Mouse (Mus musculus) CH12.LX (cell line): ENCODE measurements at regions not wholly inside any gene's neighbourhood (a gene's known extent, or its start where the extent isn't known, plus 50 kb on each side); places are given as distances from the start of the nearest gene placed in this dataset.

ENCODE experiments used
- DNase-seq: peaks from one replicate; pipeline ENCODE4 v3.0.0-alpha.2; 2013; ENCODE audit errors: extremely low read depth
- H3K27ac ChIP-seq: 2 replicates; pipeline ENCODE4 v1.5.1; 2012; ENCODE audit warnings: low read depth, mild to moderate bottlenecking, control low read depth, moderate library complexity; ENCODE audit not compliant: insufficient read depth
- H3K27me3 ChIP-seq: replicated peaks from 2 replicates; pipeline ENCODE3; 2012; ENCODE audit warnings: inconsistent platforms
- H3K36me3 ChIP-seq, 2 experiments: replicated peaks in 1 of 2; 2 replicates each; pipeline versions ENCODE3 to v1.6.1; 2012; ENCODE audit warnings: inconsistent platforms in 1 of 2, low read length in 1 of 2, mild to moderate bottlenecking in 1 of 2, mixed read lengths in 1 of 2, moderate library complexity in 1 of 2; ENCODE audit not compliant: control insufficient read depth in 1 of 2, insufficient read depth in 1 of 2
- H3K4me1 ChIP-seq, 2 experiments: 2 replicates each; pipeline ENCODE4 v1.6.1; 2012; ENCODE audit warnings: inconsistent platforms in 1 of 2, moderate library complexity in 1 of 2; ENCODE audit not compliant: insufficient read depth in 2 of 2, control insufficient read depth in 1 of 2
- H3K4me2 ChIP-seq: 2 replicates; pipeline ENCODE4 v1.6.1; 2012; ENCODE audit warnings: low read depth, mild to moderate bottlenecking, control low read depth; ENCODE audit not compliant: poor library complexity, insufficient read depth, severe bottlenecking
- H3K4me3 ChIP-seq, 3 experiments: fragments of 150-350 bp in 1 of 3; sonication (generic) in 1 of 3; replicated peaks in 1 of 3; 2 replicates each; pipeline versions ENCODE3 to v1.5.1; 2011 to 2012; ENCODE audit warnings: low read depth in 2 of 3, low read length in 2 of 3, mild to moderate bottlenecking in 2 of 3, moderate library complexity in 2 of 3, control low read depth in 1 of 3, improper control_type of control experiment in 1 of 3, inconsistent platforms in 1 of 3, mixed read lengths in 1 of 3; ENCODE audit not compliant: poor library complexity in 1 of 3
- H3K79me2 ChIP-seq: replicated peaks from 2 replicates; pipeline ENCODE4 v1.6.1; 2012; ENCODE audit warnings: mild to moderate bottlenecking, moderate library complexity; ENCODE audit not compliant: control insufficient read depth, poor library complexity, insufficient read depth, severe bottlenecking; ENCODE audit errors: extremely low read depth
- H3K9ac ChIP-seq: 2 replicates; pipeline ENCODE4 v1.6.1; 2012; ENCODE audit warnings: low read depth, mild to moderate bottlenecking, control low read depth, moderate library complexity; ENCODE audit not compliant: insufficient read depth
- H3K9me3 ChIP-seq: replicated peaks from 2 replicates; pipeline ENCODE3; 2012; ENCODE audit warnings: low read length, inconsistent platforms, mixed read lengths
- BHLHE40 ChIP-seq: IDR thresholded peaks from 2 replicates; pipeline ENCODE4 v1.6.1; 2011; ENCODE audit warnings: mild to moderate bottlenecking, low read depth, low read length, improper control_type of control experiment
- CHD1 ChIP-seq: IDR thresholded peaks from 2 replicates; pipeline ENCODE4 v1.6.1; 2012; ENCODE audit warnings: low read depth, low read length, improper control_type of control experiment, inconsistent platforms
- CHD2 ChIP-seq: IDR thresholded peaks from 2 replicates; pipeline ENCODE4 v1.6.1; 2011; ENCODE audit warnings: low read length, improper control_type of control experiment
- CTCF ChIP-seq, 2 experiments: IDR thresholded peaks in 1 of 2; conservative IDR thresholded peaks in 1 of 2; 2 replicates each; pipeline ENCODE4 v1.5.1; 2011 to 2012; ENCODE audit warnings: low read depth in 2 of 2, low read length in 2 of 2, improper control_type of control experiment in 1 of 2, inconsistent platforms in 1 of 2, mild to moderate bottlenecking in 1 of 2, moderate library complexity in 1 of 2
- E2F4 ChIP-seq: IDR thresholded peaks from 2 replicates; pipeline ENCODE4 v1.6.1; 2011; ENCODE audit warnings: low read depth, low read length, improper control_type of control experiment; ENCODE audit not compliant: insufficient replicate concordance
- GABPA ChIP-seq: IDR thresholded peaks from 2 replicates; pipeline ENCODE4 v1.6.1; 2012; ENCODE audit warnings: low read depth, low read length, improper control_type of control experiment, inconsistent platforms; ENCODE audit not compliant: insufficient replicate concordance
- HCFC1 ChIP-seq: IDR thresholded peaks from 2 replicates; pipeline ENCODE4 v1.6.1; 2012; ENCODE audit warnings: low read depth, mild to moderate bottlenecking, inconsistent platforms, low read length, improper control_type of control experiment
- JUN ChIP-seq: IDR thresholded peaks from 2 replicates; pipeline ENCODE4 v1.6.1; 2011; ENCODE audit warnings: low read depth, mild to moderate bottlenecking, low read length, improper control_type of control experiment, moderate library complexity; ENCODE audit not compliant: insufficient read depth
- JUND ChIP-seq: conservative IDR thresholded peaks from 2 replicates; pipeline ENCODE4 v1.6.1; 2011; ENCODE audit warnings: low read depth, low read length, improper control_type of control experiment
- KAT2A ChIP-seq: IDR thresholded peaks from 2 replicates; pipeline ENCODE4 v1.6.1; 2012; ENCODE audit warnings: low read length, improper control_type of control experiment, inconsistent platforms; ENCODE audit not compliant: insufficient replicate concordance
- MAFK ChIP-seq: IDR thresholded peaks from 2 replicates; pipeline ENCODE4 v1.6.1; 2011; ENCODE audit warnings: low read length, improper control_type of control experiment; ENCODE audit not compliant: insufficient replicate concordance
- MAX ChIP-seq: IDR thresholded peaks from 2 replicates; pipeline ENCODE4 v1.6.1; 2011; ENCODE audit warnings: low read length, improper control_type of control experiment
- MAZ ChIP-seq: IDR thresholded peaks from 2 replicates; pipeline ENCODE4 v1.6.1; 2012; ENCODE audit warnings: low read depth, mild to moderate bottlenecking, inconsistent platforms, low read length, improper control_type of control experiment, moderate library complexity
- MXI1 ChIP-seq: IDR thresholded peaks from 2 replicates; pipeline ENCODE4 v1.6.1; 2011; ENCODE audit warnings: mild to moderate bottlenecking, low read depth, low read length, improper control_type of control experiment
- MYC ChIP-seq: IDR thresholded peaks from 2 replicates; pipeline ENCODE4 v1.6.1; 2011; ENCODE audit warnings: low read depth, mild to moderate bottlenecking, improper control_type of control experiment, low read length
- PAX5 ChIP-seq: IDR thresholded peaks from 2 replicates; pipeline ENCODE4 v1.6.1; 2012; ENCODE audit warnings: low read length, inconsistent platforms, mixed read lengths
- POLR2A ChIP-seq: IDR thresholded peaks from 2 replicates; pipeline ENCODE4 v1.6.1; 2011; ENCODE audit warnings: low read depth, mild to moderate bottlenecking, improper control_type of control experiment, low read length
- SIN3A ChIP-seq: IDR thresholded peaks from 2 replicates; pipeline ENCODE4 v1.6.1; 2012; ENCODE audit warnings: low read length, improper control_type of control experiment, inconsistent platforms
- SMC3 ChIP-seq: IDR thresholded peaks from 2 replicates; pipeline ENCODE4 v1.6.1; 2011; ENCODE audit warnings: low read depth, low read length, improper control_type of control experiment
- TBP ChIP-seq: conservative IDR thresholded peaks from 2 replicates; pipeline ENCODE4 v1.6.1; 2011; ENCODE audit warnings: low read depth, low read length, improper control_type of control experiment
- USF1 ChIP-seq: IDR thresholded peaks from 2 replicates; pipeline ENCODE4 v1.6.1; 2014; ENCODE audit warnings: low read depth, mild to moderate bottlenecking, inconsistent platforms, low read length, improper control_type of control experiment
- USF2 ChIP-seq: conservative IDR thresholded peaks from 2 replicates; pipeline ENCODE4 v1.6.1; 2011; ENCODE audit warnings: low read depth, low read length, improper control_type of control experiment
- ZC3H11A ChIP-seq: IDR thresholded peaks from 2 replicates; pipeline ENCODE4 v1.6.1; 2012; ENCODE audit warnings: low read depth, mild to moderate bottlenecking, inconsistent platforms, low read length, improper control_type of control experiment
- ZNF384 ChIP-seq: IDR thresholded peaks from 2 replicates; pipeline ENCODE4 v1.6.1; 2012; ENCODE audit warnings: low read depth, low read length, improper control_type of control experiment, inconsistent platforms
- dilution Hi-C: fragments of 300-500 bp; cut with MboI; formaldehyde crosslinking; loops from 2 replicates; pipeline ENCODE4 v1.14.3; 2020; ENCODE audit warnings: low sequenced_read_pairs; ENCODE audit not compliant: extremely low pct_unique_long_range_greater_than_20kb, extremely low pct_ligation_motif_present
- in situ Hi-C: fragments of 300-500 bp; cut with MboI; formaldehyde crosslinking; loops from 3 replicates; pipeline ENCODE4 v1.14.3; 2019; ENCODE audit warnings: low sequenced_read_pairs, low pct_ligation_motif_present, low pct_unique_long_range_greater_than_20kb, mixed read lengths

GRCm38 (mm10) chr4:31404840-31405714, 558.8 kb upstream of the Map3k7 start:
- dilution Hi-C loops = no loop called here
- Histone ChIP-seq H3K36me3 (no peaks in the 10 kb centered on the region), H3K9me3 (peaks cover 39% of the 10 kb centered on the region), H3K4me3 (no peak overlapping the region), H3K4me1 (no peaks in the 10 kb centered on the region), H3K27ac (no peak overlapping the region), H3K27me3 (no peaks in the 10 kb centered on the region), H3K79me2 (no peaks in the 10 kb centered on the region), H3K4me2 (no peak overlapping the region), H3K9ac (no peak overlapping the region)
- TF ChIP-seq E2F4 (no peak), SMC3 (no peak), TBP (no peak), MAX (no peak), SIN3A (no peak), JUND (no peak), MAZ (no peak), MXI1 (no peak), HCFC1 (no peak), CHD2 (no peak), BHLHE40 (no peak), ZC3H11A (no peak), MYC (no peak)
- in situ Hi-C loops = no loop called here
- no peak for DNase-seq

- H3K36me3 ChIP-seq = no peaks in the 10 kb centered on the region
- dilution Hi-C loops (no loop called here), in situ Hi-C loops (no loop called here)
- H3K4me1 ChIP-seq = no peaks in the 10 kb centered on the region
- H3K4me2 ChIP-seq = no peak overlapping the region
- TF ChIP-seq CHD1 = no peak
- no peak for TF ChIP-seq SIN3A
- no peak for TF ChIP-seq GABPA
- TF ChIP-seq HCFC1 = no peak
- no peak for TF ChIP-seq CTCF (conservative IDR thresholded peaks at IDR 0.05 in 1 of 2, IDR thresholded peaks at IDR 0.05 in 1 of 2; ENCODE audit: low read depth in 2 of 2, low read length in 2 of 2)
- TF ChIP-seq BHLHE40 = no peak
- no peak for TF ChIP-seq MXI1
- no peak for TF ChIP-seq SMC3
- TF ChIP-seq USF2 = no peak
- no peak for TF ChIP-seq JUN
- no peak for TF ChIP-seq MAZ
- no peak for TF ChIP-seq MAFK
- TF ChIP-seq USF1 = no peak
- no peak for TF ChIP-seq ZNF384
- TF ChIP-seq CHD2 = no peak
- TF ChIP-seq MYC = no peak
- no peak for TF ChIP-seq KAT2A
- TF ChIP-seq PAX5 = no peak
- no peak for TF ChIP-seq POLR2A
- H3K27ac ChIP-seq = no peak overlapping the region
- DNase-seq = no peak
- no peaks in the 10 kb centered on the region for H3K79me2 ChIP-seq
- no peaks in the 10 kb centered on the region for H3K27me3 ChIP-seq
- peaks cover 47% of the 10 kb centered on the region for H3K9me3 ChIP-seq
- no peak overlapping the region for H3K4me3 ChIP-seq
- no peak overlapping the region for H3K9ac ChIP-seq
Observed at GRCm38 (mm10) chr4:31410157-31410556, 553.7 kb upstream of the Map3k7 start.
